ENCODE assay signal across 8 mouse cellular contexts in the genomic region with DNA sequence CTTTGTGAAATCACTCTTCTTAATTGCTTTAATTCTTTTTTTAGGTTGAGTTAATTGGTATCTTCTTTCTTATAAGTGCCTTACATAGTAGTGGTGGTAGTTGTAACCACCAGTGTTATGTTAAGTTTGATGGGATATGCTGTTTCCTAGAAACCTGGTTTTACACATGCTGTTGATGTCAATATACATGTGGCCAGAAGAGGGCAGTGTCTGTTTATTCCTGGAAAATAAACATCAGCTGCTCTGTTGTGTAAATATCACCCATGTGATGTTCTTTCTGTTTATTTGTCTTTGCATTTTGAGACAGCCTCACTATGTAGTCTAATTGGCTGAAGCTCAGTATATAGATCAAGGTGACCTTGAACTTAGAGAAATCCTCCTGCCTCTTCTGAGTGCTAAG. TPM values are rescaled to one million over a fixed set of nuclear protein-coding genes. Genes with fewer than 3 reads are reported as not detected.
DNase-seq lines count a peak whose midpoint lies in the region; ATAC-seq and TF ChIP-seq lines count a peak whose summit lies in the region.

No protein-coding gene starts in this region.

- H3K27me3 ChIP-seq in lung, postnatal 0 days (replicated peaks; ENCODE audit: insufficient read depth, low read length) = no peaks in the 10 kb centered on the region
- H3K27me3 ChIP-seq in heart, embryonic 12.5 days (replicated peaks) = no peaks in the 10 kb centered on the region

- no peaks in the 10 kb centered on the region for H3K9me3 ChIP-seq in lung, postnatal 0 days (ENCODE audit: low read length)
- H3K9me3 ChIP-seq in heart, embryonic 12.5 days (replicated peaks) = no peaks in the 10 kb centered on the region

- no peak overlapping the region for H3K27ac ChIP-seq in lung, postnatal 0 days (ENCODE audit: low read length)
- H3K27ac ChIP-seq in heart, embryonic 12.5 days (ENCODE audit: poor library complexity, severe bottlenecking) = no peak overlapping the region

- H3K9ac ChIP-seq in lung, postnatal 0 days (replicated peaks; ENCODE audit: low read depth) = no peak overlapping the region
- no peak overlapping the region for H3K9ac ChIP-seq in heart, embryonic 12.5 days

- TF ChIP-seq CTCF in lung, postnatal 0 days (IDR thresholded peaks at IDR 0.05) = peak; percentile 72

- H3K4me2 ChIP-seq in lung, postnatal 0 days (replicated peaks; ENCODE audit: low read depth, low read length) = no peak overlapping the region
- no peak overlapping the region for H3K4me2 ChIP-seq in heart, embryonic 12.5 days

- no peak for ATAC-seq in lung, postnatal 0 days
- no peak for ATAC-seq in heart, embryonic 12.5 days (ENCODE audit: insufficient number of reproducible peaks, low FRiP score)

- no peak overlapping the region for H3K4me3 ChIP-seq in lung, postnatal 0 days (ENCODE audit: low read depth, low read length)
- H3K4me3 ChIP-seq in heart, embryonic 12.5 days = no peak overlapping the region

- H3K4me1 ChIP-seq in lung, postnatal 0 days (ENCODE audit: insufficient read depth, low read depth, low read length) = no peaks in the 10 kb centered on the region
- H3K4me1 ChIP-seq in heart, embryonic 12.5 days (replicated peaks) = no peaks in the 10 kb centered on the region

- peak; percentile 49 to 66 for DNase-seq in cerebellum, postnatal 10 days
- DNase-seq in cerebellum, adult 11 months = no peak
- peak; percentile 61 for DNase-seq in lung, postnatal 0 days (ENCODE audit: low spot score)
- DNase-seq in lung, postnatal 4 days = no peak
- DNase-seq in embryo, embryonic 11.5 days (ENCODE audit: low read depth, low spot score) = peak; percentile 32
- DNase-seq in lung, postnatal 25 days (ENCODE audit: low spot score) = peak; percentile 7
- DNase-seq in right cerebral cortex, postnatal 10 days (ENCODE audit: low spot score in 2 of 2) = no peak

- H3K36me3 ChIP-seq in lung, postnatal 0 days (ENCODE audit: insufficient read depth, low read length) = no peaks in the 10 kb centered on the region
- H3K36me3 ChIP-seq in heart, embryonic 12.5 days = peaks cover 14% of the 10 kb centered on the region; the same call in 1 of the 2 replicates

- TF ChIP-seq EP300 in lung, postnatal 0 days (IDR thresholded peaks at IDR 0.05) = no peak

RNA-seq across cellular contexts. Expression of a gene that starts 55.6 kb away (rescaled TPM):
- polyA plus RNA-seq in lung, postnatal 0 days (2015; fragmentation: Nextera tagmentation; extraction: Ambion mirVana) = 5.2 and 5.3 TPM in 2 replicates
- polyA plus RNA-seq in heart, embryonic 12.5 days (2016; fragmentation: Nextera tagmentation; extraction: Ambion mirVana) = 7.2 and 10.1 TPM in 2 replicates

RNA-seq across cellular contexts. Expression of a gene that starts 55.6 kb away (rescaled TPM):
- polyA plus RNA-seq in lung, postnatal 0 days (2015; fragmentation: Nextera tagmentation; extraction: Ambion mirVana) = 15.6 and 22.9 TPM in 2 replicates
- 61.1 and 66.5 TPM in 2 replicates for polyA plus RNA-seq in heart, embryonic 12.5 days (2016; fragmentation: Nextera tagmentation; extraction: Ambion mirVana)

Comparison
In these comparisons a context has a peak if more than half of its experiments do, and no peak if none do; other contexts are left out.
1. DNase-seq: peak in cerebellum, postnatal 10 days (2 of 2), lung, postnatal 0 days (single experiment), embryo, embryonic 11.5 days (single experiment) and lung, postnatal 25 days (single experiment); none in cerebellum, adult 11 months (single experiment), lung, postnatal 4 days (0 of 2) and right cerebral cortex, postnatal 10 days (0 of 2).